Mouse (Mus musculus): ENCODE data around the gene Ttc23. TPM values are rescaled to one million over a fixed set of nuclear protein-coding genes. Genes with fewer than 3 reads are reported as not detected.

The Ttc23 gene
- total and polyA plus RNA-seq, 3 experiments, result 0.42 to 4.8 TPM; not detected in 1

GRCm38 (mm10) chr7:67629681-67630080 lies 17.5 kb upstream of the Ttc23 start:
- Histone ChIP-seq H3K36me3 (ENCODE audit: control insufficient read depth in 1 of 2, insufficient read depth in 2 of 2, low read length in 2 of 2) (no peaks in the 10 kb centered on the region), H3K4me3 (ENCODE audit: control insufficient read depth in 1 of 2, insufficient read depth in 1 of 2, low read depth in 2 of 2, low read length in 2 of 2) (no peak overlapping the region), H3K9ac (ENCODE audit: control insufficient read depth, low read depth, low read length, poor library complexity, severe bottlenecking) (no peak overlapping the region), H3K4me1 (ENCODE audit: control insufficient read depth in 1 of 2, insufficient read depth in 2 of 2, low read length in 2 of 2) (no peaks in the 10 kb centered on the region), H3K27ac (ENCODE audit: control insufficient read depth, low read depth, low read length) (no peak overlapping the region), H3K79me2 (ENCODE audit: control insufficient read depth, insufficient read depth, low read length, poor library complexity) (no peaks in the 10 kb centered on the region), H3K9me3 (replicated peaks; ENCODE audit: insufficient read depth, low read length) (no peaks in the 10 kb centered on the region), H3K27me3 (ENCODE audit: control insufficient read depth in 1 of 2, insufficient read depth in 2 of 2, low read length in 2 of 2) (no peaks in the 10 kb centered on the region)
- peak; percentile 27 for DNase-seq (ENCODE audit: low read depth, low spot score)
- TF ChIP-seq SMC3 (IDR thresholded peaks at IDR 0.05; ENCODE audit: low read depth, low read length) (peak; percentile 32), BHLHE40 (IDR thresholded peaks at IDR 0.05; ENCODE audit: borderline replicate concordance, low read depth, low read length) (no peak), ZC3H11A (IDR thresholded peaks at IDR 0.05; ENCODE audit: low read depth, low read length) (0 out of 2 replicates have a peak, but pooled peaks have one; percentile 21), CTCF (IDR thresholded peaks at IDR 0.05 in 2 of 3, conservative IDR thresholded peaks at IDR 0.05 in 1 of 3; ENCODE audit: control insufficient read depth in 1 of 3, insufficient read depth in 1 of 3, low read depth in 2 of 3, low read length in 3 of 3, poor library complexity in 1 of 3, severe bottlenecking in 1 of 3) (peak; percentile 4 to 54 (median 43); a peak in 4 of 6 replicates), RAD21 (IDR thresholded peaks at IDR 0.05; ENCODE audit: low read depth, low read length) (peak; percentile 18)

- TF ChIP-seq ZC3H11A (IDR thresholded peaks at IDR 0.05; ENCODE audit: low read depth, low read length), result peak; percentile 99
- TF ChIP-seq EP300 (IDR thresholded peaks at IDR 0.05; ENCODE audit: low read depth in 1 of 2, low read length in 2 of 2), result no peak
- TF ChIP-seq SMC3 (IDR thresholded peaks at IDR 0.05; ENCODE audit: low read depth, low read length), result peak; percentile 96
- peak; percentile 72; the same call in 1 of the 2 replicates for TF ChIP-seq JUND (IDR thresholded peaks at IDR 0.05; ENCODE audit: low read depth, low read length)
- no peak for TF ChIP-seq ELF1 (IDR thresholded peaks at IDR 0.05; ENCODE audit: low read depth, low read length)
- TF ChIP-seq E2F4 (IDR thresholded peaks at IDR 0.05; ENCODE audit: borderline replicate concordance, low read depth, low read length), result no peak
- TF ChIP-seq CHD1 (IDR thresholded peaks at IDR 0.05; ENCODE audit: low read depth, low read length), result no peak
- TF ChIP-seq SIN3A (IDR thresholded peaks at IDR 0.05; ENCODE audit: low read length), result peak; percentile 54; the same call in 1 of the 2 replicates
- TF ChIP-seq ETS1 (IDR thresholded peaks at IDR 0.05; ENCODE audit: low read depth, low read length), result no peak
- no peak for TF ChIP-seq TCF12 (IDR thresholded peaks at IDR 0.05; ENCODE audit: low read depth, low read length)
- TF ChIP-seq USF2 (IDR thresholded peaks at IDR 0.05; ENCODE audit: borderline replicate concordance in 1 of 2, insufficient read depth in 1 of 2, low read depth in 1 of 2, low read length in 2 of 2), result no peak
- no peak for TF ChIP-seq MYC (IDR thresholded peaks at IDR 0.05; ENCODE audit: low read depth, low read length)
- TF ChIP-seq MXI1 (IDR thresholded peaks at IDR 0.05; ENCODE audit: low read depth, low read length), result no peak
- no peak for TF ChIP-seq MAZ (IDR thresholded peaks at IDR 0.05; ENCODE audit: low read depth, low read length)
- peak in 2 of 3 experiments; percentile 82 to 99; a peak in 5 of 6 replicates for TF ChIP-seq CTCF (IDR thresholded peaks at IDR 0.05 in 2 of 3, conservative IDR thresholded peaks at IDR 0.05 in 1 of 3; ENCODE audit: control insufficient read depth in 1 of 3, insufficient read depth in 1 of 3, low read depth in 2 of 3, low read length in 3 of 3, poor library complexity in 1 of 3, severe bottlenecking in 1 of 3)
- TF ChIP-seq TBP (IDR thresholded peaks at IDR 0.05; ENCODE audit: low read depth, low read length), result no peak
- no peak for TF ChIP-seq GABPA (IDR thresholded peaks at IDR 0.05; ENCODE audit: low read depth, low read length)
- TF ChIP-seq USF1 (IDR thresholded peaks at IDR 0.05; ENCODE audit: low read depth, low read length), result no peak
- Histone ChIP-seq H3K27me3 (ENCODE audit: control insufficient read depth in 1 of 2, insufficient read depth in 2 of 2, low read length in 2 of 2) (no peaks in the 10 kb centered on the region), H3K4me1 (ENCODE audit: control insufficient read depth in 1 of 2, insufficient read depth in 2 of 2, low read length in 2 of 2) (no peaks in the 10 kb centered on the region), H3K36me3 (ENCODE audit: control insufficient read depth in 1 of 2, insufficient read depth in 2 of 2, low read length in 2 of 2) (no peaks in the 10 kb centered on the region), H3K9me3 (replicated peaks; ENCODE audit: insufficient read depth, low read length) (no peaks in the 10 kb centered on the region), H3K9ac (ENCODE audit: control insufficient read depth, low read depth, low read length, poor library complexity, severe bottlenecking) (no peak overlapping the region), H3K27ac (ENCODE audit: control insufficient read depth, low read depth, low read length) (no peak overlapping the region), H3K79me2 (ENCODE audit: control insufficient read depth, insufficient read depth, low read length, poor library complexity) (no peaks in the 10 kb centered on the region), H3K4me3 (ENCODE audit: control insufficient read depth in 1 of 2, insufficient read depth in 1 of 2, low read depth in 2 of 2, low read length in 2 of 2) (no peak overlapping the region)
- DNase-seq (ENCODE audit: low read depth, low spot score), result peak; percentile 86
Measured at GRCm38 (mm10) chr7:67630817-67631216, 16.4 kb upstream of the Ttc23 start.
